Mouse (Mus musculus): ENCODE measurements around the gene Fam83e.

- TF ChIP-seq MYOD1 (IDR thresholded peaks at IDR 0.05; ENCODE audit: control insufficient read depth in 1 of 3, insufficient read length in 2 of 3, low read depth in 2 of 3) (no peak), POLR2A (IDR thresholded peaks at IDR 0.05; ENCODE audit: insufficient read length, low read depth) (no peak), MAX (IDR thresholded peaks at IDR 0.05; ENCODE audit: low read depth) (no peak), TCF12 (IDR thresholded peaks at IDR 0.05; ENCODE audit: insufficient read depth, poor library complexity, severe bottlenecking) (no peak), MYOG (IDR thresholded peaks at IDR 0.05; ENCODE audit: control insufficient read depth in 1 of 3, insufficient read depth in 1 of 3, insufficient read length in 2 of 3, low read depth in 2 of 3) (no peak), POLR2AphosphoS2 (IDR thresholded peaks at IDR 0.05; ENCODE audit: insufficient read length, low read depth) (no peak), USF1 (IDR thresholded peaks at IDR 0.05; ENCODE audit: low read depth) (no peak), TCF3 (IDR thresholded peaks at IDR 0.05; ENCODE audit: insufficient read length, low read depth) (no peak), SRF (IDR thresholded peaks at IDR 0.05; ENCODE audit: control insufficient read depth, insufficient read length, low read depth) (no peak), E2F4 (IDR thresholded peaks at IDR 0.05; ENCODE audit: insufficient read depth) (no peak), REST (IDR thresholded peaks at IDR 0.05; ENCODE audit: insufficient read depth, insufficient read length) (no peak), CEBPB (IDR thresholded peaks at IDR 0.05; ENCODE audit: insufficient read depth, poor library complexity, severe bottlenecking) (no peak)
These were observed 17.4 kb upstream of the Fam83e start for GRCm38 (mm10) chr7:45703521-45704033.

All from myocyte (in vitro differentiated cells).